Mouse (Mus musculus) forebrain, embryonic 12.5 days (tissue): Measurements from ENCODE around the gene Slc15a3. TPM values are rescaled to one million over a fixed set of nuclear protein-coding genes. Genes with fewer than 3 reads are reported as not detected.
A peak's percentile ranks its signal among the peaks of the same experiment; 100 is the strongest.

ENCODE experiments used
- ATAC-seq: fragments of 200-750 bp; cut with Nextera tagmentation; 2 replicates; pipeline ENCODE4 v1.8.0; 2017; ENCODE audit warnings: moderate TSS enrichment; ENCODE audit not compliant: low FRiP score
- H3K27ac ChIP-seq: fragments of 300-500 bp; sonication (generic); 2 replicates; pipeline ENCODE4 v1.5.1; 2016; ENCODE audit warnings: mild to moderate bottlenecking
- H3K27me3 ChIP-seq: fragments of 300-500 bp; sonication (generic); 2 replicates; pipeline ENCODE4 v1.6.1; 2016; ENCODE audit warnings: mild to moderate bottlenecking
- H3K36me3 ChIP-seq: fragments of 300-500 bp; sonication (generic); replicated peaks from 2 replicates; pipeline ENCODE4 v1.6.1; 2016; ENCODE audit warnings: mild to moderate bottlenecking
- H3K4me1 ChIP-seq: fragments of 300-500 bp; sonication (generic); 2 replicates; pipeline ENCODE4 v1.6.1; 2016
- H3K4me2 ChIP-seq: fragments of 300-500 bp; sonication (generic); 2 replicates; pipeline ENCODE4 v1.6.1; 2016; ENCODE audit warnings: mild to moderate bottlenecking, moderate library complexity
- H3K4me3 ChIP-seq: fragments of 300-500 bp; sonication (generic); replicated peaks from 2 replicates; pipeline ENCODE4 v1.5.1; 2016; ENCODE audit warnings: mild to moderate bottlenecking
- H3K9ac ChIP-seq: fragments of 300-500 bp; sonication (generic); 2 replicates; pipeline ENCODE4 v1.6.1; 2016; ENCODE audit warnings: mild to moderate bottlenecking
- H3K9me3 ChIP-seq: fragments of 300-500 bp; sonication (generic); 2 replicates; pipeline ENCODE4 v1.6.1; 2016
- WGBS: fragments of 180-500 bp; shearing (Covaris S2); methylation state at CpG from one replicate; pipeline ENCODE4 v1.1.7; 2016; 5-methylcytosine and 5-hydroxymethylcytosine counted together
- polyA plus RNA-seq: library from polyadenylated mRNA; unstranded; fragments of >200 nt; fragmentation: Nextera tagmentation; extraction: Ambion mirVana; gene quantifications from 2 replicates; pipeline ENCODE4 v1.2.1, GENCODE M21; 2016

The Slc15a3 gene
- polyA plus RNA-seq, 1 experiment from 2014 or later = 0.38 TPM

GRCm38 (mm10) chr19:10828321-10828720 is 11.2 kb upstream of the Slc15a3 start:
- no peaks in the 10 kb centered on the region for H3K9me3 ChIP-seq
- 88% methylated on average over 5 of the region's 5 CpGs for WGBS
- H3K4me3 ChIP-seq = no peak overlapping the region
- H3K4me2 ChIP-seq = no peak overlapping the region
- no peak overlapping the region for H3K27ac ChIP-seq
- H3K9ac ChIP-seq = no peak overlapping the region
- no peaks in the 10 kb centered on the region for H3K36me3 ChIP-seq
- 0 out of 2 replicates have a peak, but pooled peaks cover 3% of the 10 kb centered on the region for H3K4me1 ChIP-seq
- no peak for ATAC-seq
- no peaks in the 10 kb centered on the region for H3K27me3 ChIP-seq

GRCm38 (mm10) chr19:10829436-10830175 is 9.9 kb upstream of the Slc15a3 start, which contains the start of gene Cd6:
Gene Cd6, minus strand, starts transcription at chr19:10830058.
- 92% methylated on average over 16 of the region's 16 CpGs for WGBS
- Histone ChIP-seq H3K36me3 (no peaks in the 10 kb centered on the region), H3K27me3 (no peaks in the 10 kb centered on the region), H3K9ac (no peak within 1 kb of the TSS), H3K4me3 (no peak within 1 kb of the TSS), H3K4me1 (0 out of 2 replicates have a peak, but pooled peaks cover 3% of the 10 kb centered on the region), H3K9me3 (no peaks in the 10 kb centered on the region), H3K4me2 (no peak within 1 kb of the TSS), H3K27ac (no peak within 1 kb of the TSS)
- no peak for ATAC-seq

GRCm38 (mm10) chr19:10831424-10831823 is 8.1 kb upstream of the Slc15a3 start:
- Histone ChIP-seq H3K4me1 (no peaks in the 10 kb centered on the region), H3K27me3 (no peaks in the 10 kb centered on the region), H3K4me3 (no peak overlapping the region), H3K27ac (no peak overlapping the region), H3K36me3 (no peaks in the 10 kb centered on the region), H3K9ac (no peak overlapping the region), H3K4me2 (no peak overlapping the region), H3K9me3 (no peaks in the 10 kb centered on the region)
- ATAC-seq = 0 out of 2 replicates have a peak, but pooled peaks have one; percentile 27
- 8% methylated on average over 5 of the region's 5 CpGs for WGBS

- no peaks in the 10 kb centered on the region for H3K9me3 ChIP-seq
- H3K4me2 ChIP-seq = no peak overlapping the region
- no peaks in the 10 kb centered on the region for H3K27me3 ChIP-seq
- no peak for ATAC-seq
- H3K4me1 ChIP-seq = no peaks in the 10 kb centered on the region
- H3K36me3 ChIP-seq = no peaks in the 10 kb centered on the region
- no peak overlapping the region for H3K4me3 ChIP-seq
- 95% methylated on average over 3 of the region's 3 CpGs for WGBS
- no peak overlapping the region for H3K27ac ChIP-seq
- no peak overlapping the region for H3K9ac ChIP-seq
These were observed 7.5 kb upstream of the Slc15a3 start for GRCm38 (mm10) chr19:10832030-10832429.

GRCm38 (mm10) chr19:10833611-10834010 is 5.9 kb upstream of the Slc15a3 start:
- H3K4me2 ChIP-seq = no peak overlapping the region
- H3K27me3 ChIP-seq = no peaks in the 10 kb centered on the region
- 77% methylated on average over 3 of the region's 3 CpGs for WGBS
- H3K9me3 ChIP-seq = no peaks in the 10 kb centered on the region
- no peak overlapping the region for H3K9ac ChIP-seq
- H3K36me3 ChIP-seq = no peaks in the 10 kb centered on the region
- H3K4me3 ChIP-seq = no peak overlapping the region
- H3K27ac ChIP-seq = no peak overlapping the region
- no peak for ATAC-seq
- H3K4me1 ChIP-seq = no peaks in the 10 kb centered on the region

- no peaks in the 10 kb centered on the region for H3K9me3 ChIP-seq
- no peak overlapping the region for H3K27ac ChIP-seq
- no peak overlapping the region for H3K4me3 ChIP-seq
- no peak overlapping the region for H3K4me2 ChIP-seq
- H3K27me3 ChIP-seq = no peaks in the 10 kb centered on the region
- H3K4me1 ChIP-seq = no peaks in the 10 kb centered on the region
- H3K36me3 ChIP-seq = no peaks in the 10 kb centered on the region
- 66% methylated on average over 3 of the region's 3 CpGs for WGBS
- H3K9ac ChIP-seq = no peak overlapping the region
- ATAC-seq = no peak
These were observed 3.9 kb upstream of the Slc15a3 start for GRCm38 (mm10) chr19:10835671-10836070.

- Histone ChIP-seq H3K4me1 (no peaks in the 10 kb centered on the region), H3K9me3 (no peaks in the 10 kb centered on the region), H3K9ac (no peak overlapping the region), H3K4me2 (no peak overlapping the region), H3K27ac (no peak overlapping the region), H3K4me3 (no peak overlapping the region), H3K27me3 (no peaks in the 10 kb centered on the region; the same call in 1 of the 2 replicates), H3K36me3 (no peaks in the 10 kb centered on the region)
- WGBS = 67% methylated on average over 16 of the region's 16 CpGs
- no peak for ATAC-seq
These were observed 2.4 kb downstream of the Slc15a3 start for GRCm38 (mm10) chr19:10841721-10842626.

GRCm38 (mm10) chr19:10842914-10843313 is 3.4 kb downstream of the Slc15a3 start:
- Histone ChIP-seq H3K4me2 (no peak overlapping the region), H3K27me3 (no peaks in the 10 kb centered on the region; the same call in 1 of the 2 replicates), H3K4me3 (no peak overlapping the region), H3K36me3 (no peaks in the 10 kb centered on the region), H3K27ac (no peak overlapping the region), H3K4me1 (no peaks in the 10 kb centered on the region), H3K9me3 (no peaks in the 10 kb centered on the region), H3K9ac (no peak overlapping the region)
- WGBS = 60% methylated on average over 24 of the region's 24 CpGs
- no peak for ATAC-seq

GRCm38 (mm10) chr19:10844206-10844605 is 4.7 kb downstream of the Slc15a3 start:
- H3K9me3 ChIP-seq = no peaks in the 10 kb centered on the region
- no peak overlapping the region for H3K4me3 ChIP-seq
- H3K4me1 ChIP-seq = no peaks in the 10 kb centered on the region
- H3K36me3 ChIP-seq = no peaks in the 10 kb centered on the region
- H3K9ac ChIP-seq = no peak overlapping the region
- H3K27ac ChIP-seq = no peak overlapping the region
- H3K27me3 ChIP-seq = no peaks in the 10 kb centered on the region; the same call in 1 of the 2 replicates
- 92% methylated on average over 5 of the region's 5 CpGs for WGBS
- no peak for ATAC-seq
- no peak overlapping the region for H3K4me2 ChIP-seq

GRCm38 (mm10) chr19:10845454-10845853 is 5.9 kb downstream of the Slc15a3 start:
- Histone ChIP-seq H3K4me3 (no peak overlapping the region), H3K36me3 (no peaks in the 10 kb centered on the region), H3K9me3 (no peaks in the 10 kb centered on the region), H3K4me2 (no peak overlapping the region), H3K27me3 (no peaks in the 10 kb centered on the region; the same call in 1 of the 2 replicates), H3K27ac (no peak overlapping the region), H3K4me1 (no peaks in the 10 kb centered on the region), H3K9ac (no peak overlapping the region)
- 82% methylated on average over 3 of the region's 3 CpGs for WGBS
- ATAC-seq = no peak

GRCm38 (mm10) chr19:10846150-10846549 is 6.6 kb downstream of the Slc15a3 start:
- WGBS = 80% methylated on average over 7 of the region's 7 CpGs
- no peak for ATAC-seq
- Histone ChIP-seq H3K27ac (no peak overlapping the region), H3K36me3 (no peaks in the 10 kb centered on the region), H3K9ac (no peak overlapping the region), H3K4me3 (no peak overlapping the region), H3K9me3 (no peaks in the 10 kb centered on the region), H3K27me3 (no peaks in the 10 kb centered on the region; the same call in 1 of the 2 replicates), H3K4me1 (no peaks in the 10 kb centered on the region), H3K4me2 (no peak overlapping the region)

GRCm38 (mm10) chr19:10847311-10848087 is 8.0 kb downstream of the Slc15a3 start:
- Histone ChIP-seq H3K27ac (no peak overlapping the region), H3K9ac (no peak overlapping the region), H3K4me2 (no peak overlapping the region), H3K4me1 (no peaks in the 10 kb centered on the region), H3K4me3 (no peak overlapping the region), H3K36me3 (no peaks in the 10 kb centered on the region), H3K27me3 (no peaks in the 10 kb centered on the region; the same call in 1 of the 2 replicates), H3K9me3 (no peaks in the 10 kb centered on the region)
- ATAC-seq = no peak
- WGBS = 49% methylated on average over 3 of the region's 3 CpGs
